Mouse (Mus musculus) urinary bladder, postnatal 14 days (tissue): ENCODE data around the gene Capsl.
A peak's percentile ranks its signal among the peaks of the same experiment; 100 is the strongest.

Experiments used
- DNase-seq: peaks from one replicate; pipeline ENCODE4 v3.0.0; 2021; ENCODE audit warnings: low spot score

Gene Capsl

DNA sequence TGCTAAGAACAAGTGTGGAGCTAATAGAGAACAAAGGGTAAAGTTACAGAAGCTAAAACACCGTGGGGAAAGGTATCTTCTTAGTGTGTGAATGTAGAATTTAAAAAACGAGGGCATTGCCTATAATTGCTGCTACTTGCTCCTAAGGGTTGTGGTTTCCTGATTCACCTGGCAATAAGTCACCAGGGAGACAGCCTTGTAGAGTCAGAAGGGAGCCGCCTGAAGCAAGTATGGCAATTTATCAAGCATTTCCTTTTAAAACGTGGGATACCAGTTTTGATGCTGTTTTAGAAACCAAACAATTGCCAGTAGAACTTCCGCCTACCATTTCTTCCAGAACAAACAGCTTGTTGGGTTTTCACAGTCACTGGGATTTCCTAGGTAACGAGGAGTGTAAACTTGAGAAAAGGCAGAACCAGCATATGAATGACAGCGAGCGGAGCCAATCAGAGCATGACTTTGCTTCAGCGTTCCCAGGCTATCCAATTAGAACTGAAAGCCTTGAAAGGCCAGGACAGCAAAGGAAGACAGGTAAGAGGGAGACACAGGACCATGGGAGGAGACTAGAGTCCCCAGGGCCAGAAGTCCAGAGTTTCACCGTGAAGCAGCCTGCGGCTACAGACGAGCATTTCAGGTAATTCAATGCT is at the start of gene Capsl:
Gene Capsl (plus strand): TSS at position 495 of the 647 bp plus-strand sequence.
- DNase-seq, result peak; percentile 84

DNA sequence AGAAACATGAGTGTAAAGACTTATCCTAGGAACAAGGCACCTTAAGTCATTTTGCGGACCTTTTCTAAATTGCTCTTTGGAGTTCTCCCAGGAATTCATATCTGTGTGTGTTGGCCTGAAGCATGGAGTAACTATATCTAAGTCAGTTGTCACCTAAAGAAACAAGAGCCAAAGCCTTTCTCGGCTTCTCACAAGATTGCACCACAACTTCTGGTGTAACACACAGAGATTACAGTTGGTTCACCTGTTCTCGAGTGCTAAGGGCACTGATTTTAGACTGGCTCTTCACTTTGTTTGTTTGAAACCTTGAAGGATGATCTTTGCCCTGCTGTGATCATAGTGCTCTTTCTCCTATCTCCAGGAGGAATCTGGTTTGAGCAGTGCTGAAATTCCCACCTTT is 26.4 kb upstream of the Capsl start:
- DNase-seq, result no peak

DNA sequence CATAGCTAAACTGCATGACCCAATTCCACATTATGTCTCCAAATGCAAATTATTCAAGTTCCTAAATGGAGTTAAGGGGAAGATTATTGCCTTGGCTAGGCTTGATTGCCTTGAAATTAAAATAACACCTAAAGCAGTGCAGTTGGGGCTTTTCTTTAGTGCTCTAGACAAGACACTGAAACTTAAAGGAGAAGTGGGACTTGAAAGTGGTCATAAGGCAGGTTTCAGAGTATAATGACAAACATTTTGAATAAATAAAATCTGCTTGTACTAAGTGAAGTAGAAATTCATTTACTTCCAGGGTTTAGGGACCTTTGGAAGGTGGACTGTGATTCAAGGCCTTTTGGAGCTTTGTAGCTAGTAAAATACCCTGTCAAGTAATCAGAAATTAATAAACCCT is 14.7 kb upstream of the Capsl start:
- no peak for DNase-seq

GRCm38 (mm10) chr15:9427849-9428248 is 8.0 kb upstream of the Capsl start:
- DNase-seq, result no peak

DNA sequence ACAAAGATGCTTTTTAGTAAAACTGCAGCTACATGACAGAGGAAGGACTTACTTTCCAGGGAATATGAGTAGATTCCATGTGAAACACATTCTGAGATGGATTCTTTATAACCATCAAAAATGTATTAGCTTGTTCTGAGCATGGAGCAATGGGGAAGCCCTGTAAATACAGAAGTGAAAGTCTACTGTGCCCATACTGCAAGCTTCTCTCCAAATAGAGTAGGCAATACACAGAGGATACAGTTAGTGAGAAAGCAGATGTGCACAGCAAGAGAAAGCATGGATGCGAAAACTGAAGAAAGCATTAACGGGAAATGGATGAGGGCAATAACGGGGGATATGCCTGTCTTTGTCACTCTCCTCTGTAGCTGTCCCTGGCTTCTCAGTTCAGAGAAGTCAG is 6.0 kb upstream of the Capsl start:
- no peak for DNase-seq

GRCm38 (mm10) chr15:9451999-9452398 is 16.2 kb downstream of the Capsl start:
- DNase-seq, result no peak

DNA sequence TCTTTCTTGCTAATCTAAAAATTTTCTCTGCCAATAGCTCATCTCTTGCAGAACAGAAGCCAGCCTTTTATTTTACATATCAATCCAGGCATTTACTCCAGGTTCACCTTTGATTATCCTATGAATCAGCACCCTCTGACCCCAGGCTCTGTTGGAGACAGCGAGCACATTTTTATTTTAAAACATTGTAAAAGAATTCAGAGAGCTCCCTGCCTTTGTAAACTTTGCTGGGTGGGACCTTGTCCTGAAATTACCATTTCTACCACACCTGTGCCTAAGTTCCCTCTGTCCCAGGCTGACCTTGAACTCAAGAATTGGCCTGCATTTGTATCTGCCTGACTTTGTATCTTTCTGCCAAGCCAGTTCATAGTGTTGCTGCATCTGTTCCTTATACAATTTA is 17.0 kb downstream of the Capsl start:
- DNase-seq, result no peak

- peak; percentile 3 for DNase-seq
Observed at GRCm38 (mm10) chr15:9454198-9454597, 18.4 kb downstream of the Capsl start.

DNA sequence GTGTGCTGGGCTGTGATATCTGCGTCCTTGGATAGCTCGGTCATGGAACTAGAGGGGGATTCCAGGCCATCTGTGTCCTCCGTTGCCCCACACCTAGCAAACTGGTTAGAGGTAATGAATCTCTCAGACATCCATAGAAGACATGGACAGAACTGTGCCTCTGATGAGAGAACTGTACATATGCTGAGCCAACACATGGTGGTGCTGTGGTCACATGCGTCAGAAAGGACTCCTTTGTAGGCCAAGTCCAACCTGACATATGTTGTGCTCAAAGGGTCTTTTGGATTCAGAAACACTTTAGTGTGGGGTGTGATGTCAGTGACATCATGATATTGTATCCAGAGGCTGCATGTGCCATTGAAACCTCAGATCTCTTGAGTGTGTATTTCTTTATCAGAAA is 19.4 kb downstream of the Capsl start:
- DNase-seq, result peak; percentile 4

DNA sequence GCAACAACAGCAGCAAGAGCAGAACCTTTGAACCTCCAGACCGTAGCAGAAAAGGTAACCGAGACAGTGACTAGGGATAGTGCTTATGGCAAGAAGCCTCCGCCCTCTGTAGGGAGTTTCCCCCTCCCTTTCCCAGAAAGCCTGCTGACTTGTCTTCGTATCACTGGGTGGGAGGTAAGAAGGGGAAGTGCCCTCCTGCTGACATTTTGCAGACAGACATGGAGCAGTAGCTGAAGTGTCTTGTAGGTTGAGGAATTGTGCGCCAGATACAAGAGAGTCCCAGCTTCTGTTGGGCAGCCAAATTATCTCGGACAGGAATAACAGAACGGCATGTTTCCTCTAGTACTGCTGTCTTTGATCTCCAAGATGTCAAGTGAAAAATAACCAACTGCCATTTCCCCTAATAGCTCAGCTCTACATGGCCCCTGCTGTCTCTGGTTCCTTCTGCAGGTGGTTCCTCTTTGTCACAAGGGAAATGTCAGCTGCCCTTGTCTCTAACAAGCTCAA is 27.7 kb downstream of the Capsl start:
- DNase-seq, result no peak

- no peak for DNase-seq
Observed at GRCm38 (mm10) chr15:9464039-9464438, 28.2 kb downstream of the Capsl start.

GRCm38 (mm10) chr15:9471053-9471685 is 35.3 kb downstream of the Capsl start:
- no peak for DNase-seq

DNA sequence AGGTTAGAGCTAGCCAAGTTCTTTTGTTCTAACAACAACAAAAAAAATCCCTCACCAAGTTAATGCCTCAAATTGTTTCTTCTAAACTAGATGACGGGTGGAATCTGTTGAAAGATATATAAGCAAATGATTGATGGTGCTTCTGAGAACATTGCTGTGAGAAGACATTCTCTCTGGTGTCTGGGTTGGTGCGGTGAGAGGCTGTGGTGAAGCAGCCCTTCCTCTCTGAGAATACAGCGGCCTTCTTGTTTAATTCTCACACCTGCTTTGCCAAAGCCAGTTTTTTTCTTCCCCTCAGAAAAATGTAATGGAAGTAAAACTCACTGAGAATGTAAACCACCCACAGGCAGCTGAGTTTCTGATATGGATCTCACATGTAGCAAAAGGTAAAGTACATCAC is 36.3 kb downstream of the Capsl start:
- no peak for DNase-seq

DNA sequence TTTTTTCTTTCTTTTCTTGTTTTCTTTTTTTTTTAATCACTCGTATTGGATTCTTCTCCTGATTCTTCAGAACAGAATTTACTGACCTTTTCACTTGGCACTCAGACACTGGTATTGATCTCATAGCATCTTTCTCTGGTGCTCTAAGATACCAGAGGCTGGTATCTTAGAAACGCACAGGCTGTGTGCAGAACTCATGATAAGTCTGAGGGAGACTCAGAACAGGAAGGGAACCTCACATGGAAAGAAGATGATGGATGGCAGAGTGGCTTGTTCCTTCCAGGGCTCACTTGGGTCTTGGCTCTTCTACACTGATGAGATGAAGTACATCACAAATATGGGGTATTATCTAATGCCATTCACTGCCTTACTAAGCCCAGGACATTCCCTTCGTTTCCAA is 36.8 kb downstream of the Capsl start:
- DNase-seq, result no peak

GRCm38 (mm10) chr15:9473188-9473587 is 37.4 kb downstream of the Capsl start:
- no peak for DNase-seq

GRCm38 (mm10) chr15:9489417-9490118 is 53.7 kb downstream of the Capsl start:
- no peak for DNase-seq

DNA sequence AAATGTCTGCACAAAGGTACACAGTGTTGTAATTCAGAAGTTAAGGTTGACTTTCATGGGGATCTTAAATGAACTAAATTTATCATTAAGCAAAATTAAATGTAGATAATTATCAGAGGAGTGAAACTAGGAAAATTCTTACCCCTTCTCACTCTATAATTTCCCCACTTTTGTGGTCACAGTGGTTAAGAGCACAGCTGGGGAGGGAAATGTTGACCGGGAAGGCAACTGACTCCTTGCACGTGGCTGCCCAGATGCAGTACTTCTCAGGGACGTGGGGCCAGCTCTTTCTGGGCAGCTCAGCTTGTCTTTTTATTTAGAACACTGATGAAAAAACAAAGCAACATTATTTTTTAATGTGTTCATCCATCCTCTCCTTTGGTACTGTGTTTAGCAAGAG is 56.2 kb downstream of the Capsl start:
- DNase-seq, result no peak
